Mouse (Mus musculus): ENCODE data around the gene Tldc1. TPM values are rescaled to one million over a fixed set of nuclear protein-coding genes. Genes with fewer than 3 reads are reported as not detected.
A peak's percentile ranks its signal among the peaks of the same experiment; 100 is the strongest.

Gene Tldc1
- polyA plus RNA-seq, 1 experiment from 2014 or later: 5.4 TPM

DNA sequence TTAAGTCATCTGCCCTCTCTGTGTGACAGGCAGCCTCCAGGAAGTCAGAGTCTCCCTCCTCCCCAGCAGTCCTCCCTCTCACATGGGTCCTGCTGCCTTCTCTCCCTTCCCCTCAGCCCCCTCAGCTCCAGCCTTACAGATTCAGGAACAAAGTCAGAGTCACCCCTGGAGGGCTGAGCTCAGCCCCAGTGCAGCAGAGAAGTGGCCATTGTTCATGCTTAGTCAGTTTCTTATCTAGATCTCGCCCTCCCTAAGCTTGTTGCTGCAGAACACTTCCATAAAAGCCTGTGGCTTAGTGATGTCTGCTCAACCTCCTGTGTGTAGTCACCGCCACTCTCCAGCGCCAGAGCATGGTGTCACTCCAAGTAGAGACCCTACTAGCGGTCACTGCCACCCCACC is 33.6 kb downstream of the Tldc1 start:
- Histone ChIP-seq H3K27ac (replicated peaks; ENCODE audit: low read depth, low read length) (no peak overlapping the region), H3K9me3 (ENCODE audit: control insufficient read depth, low read length) (no peaks in the 10 kb centered on the region), H3K27me3 (replicated peaks; ENCODE audit: control insufficient read depth, insufficient read depth, low read length) (no peaks in the 10 kb centered on the region), H3K9ac (ENCODE audit: low read depth, low read length) (no peak overlapping the region), H3K4me3 (ENCODE audit: low read depth, low read length) (no peak overlapping the region), H3K36me3 (ENCODE audit: control insufficient read depth, insufficient read depth, low read length) (no peaks in the 10 kb centered on the region), H3K4me2 (ENCODE audit: low read depth, low read length) (no peak overlapping the region), H3K4me1 (ENCODE audit: control insufficient read depth, insufficient read depth, low read length) (no peaks in the 10 kb centered on the region)
- ATAC-seq (ENCODE audit: low read depth) (no peak), DNase-seq (ENCODE audit: low spot score) (no peak)
- WGBS: 85% methylated on average over 4 of the region's 4 CpGs

DNA sequence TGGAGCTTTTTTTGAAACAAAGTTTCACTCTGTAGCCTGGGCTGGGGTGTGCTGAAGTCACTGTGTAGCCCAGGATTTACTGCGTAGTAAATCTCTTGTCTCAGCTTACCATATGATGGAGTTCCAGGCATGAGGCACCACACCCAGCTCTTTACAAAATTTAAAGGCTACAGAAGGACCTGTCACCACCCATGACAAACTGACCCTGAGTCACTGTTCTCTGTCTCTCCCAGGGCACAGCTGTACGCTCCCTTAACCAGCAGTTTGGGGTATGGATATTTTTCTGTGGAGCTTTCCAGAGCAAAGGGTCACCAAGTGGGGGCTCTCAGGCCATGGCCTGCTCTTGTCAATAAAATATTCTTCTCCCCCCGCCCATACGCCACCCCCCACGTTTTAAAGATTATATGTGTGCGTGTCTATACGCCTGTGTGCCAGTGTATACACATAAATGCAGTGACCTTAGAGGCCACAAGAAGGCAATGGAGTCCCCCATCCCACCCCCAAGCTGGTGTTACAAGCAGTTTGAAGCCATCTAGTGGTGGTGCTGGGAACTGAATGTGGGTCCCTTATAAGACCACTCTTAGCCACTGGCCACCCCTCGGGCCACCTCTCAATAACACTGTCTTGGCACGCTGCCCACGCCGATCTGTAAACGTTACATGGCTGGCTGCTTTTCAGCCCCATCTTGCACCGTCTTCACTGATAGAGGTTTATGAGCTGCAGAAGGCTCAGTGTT is 34.8 kb downstream of the Tldc1 start:
- ATAC-seq (ENCODE audit: low read depth): no peak
- DNase-seq (ENCODE audit: low spot score): peak; percentile 68

DNA sequence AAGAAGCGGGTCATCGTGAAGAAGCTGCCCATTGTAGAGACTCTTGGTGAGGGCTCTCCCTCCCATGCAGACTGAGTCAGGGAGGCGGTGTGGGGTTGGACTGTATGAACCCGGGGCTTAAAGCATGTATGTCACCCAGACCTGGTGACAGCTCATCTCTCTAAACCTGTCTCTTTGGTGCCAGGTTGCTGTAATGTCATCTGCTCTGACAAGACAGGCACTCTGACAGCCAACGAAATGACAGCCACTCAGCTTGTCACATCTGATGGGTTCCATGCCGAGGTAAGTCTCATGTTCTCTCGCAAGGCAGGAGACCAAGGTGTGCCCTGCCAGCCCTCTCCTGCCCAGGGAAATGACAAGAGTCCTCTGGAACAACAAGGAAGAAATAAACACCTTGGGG is 35.8 kb downstream of the Tldc1 start:
- Histone ChIP-seq H3K9me3 (ENCODE audit: control insufficient read depth, low read length) (no peaks in the 10 kb centered on the region), H3K27me3 (replicated peaks; ENCODE audit: control insufficient read depth, insufficient read depth, low read length) (no peaks in the 10 kb centered on the region), H3K9ac (ENCODE audit: low read depth, low read length) (no peak overlapping the region), H3K4me3 (ENCODE audit: low read depth, low read length) (no peak overlapping the region), H3K36me3 (ENCODE audit: control insufficient read depth, insufficient read depth, low read length) (no peaks in the 10 kb centered on the region), H3K4me2 (ENCODE audit: low read depth, low read length) (no peak overlapping the region), H3K27ac (replicated peaks; ENCODE audit: low read depth, low read length) (no peak overlapping the region), H3K4me1 (ENCODE audit: control insufficient read depth, insufficient read depth, low read length) (no peaks in the 10 kb centered on the region)
- DNase-seq (ENCODE audit: low spot score): no peak
- no peak for ATAC-seq (ENCODE audit: low read depth)
- WGBS: 84% methylated on average over 7 of the region's 7 CpGs

More for the DNA sequence above, 34.8 kb downstream of the Tldc1 start:
- Histone ChIP-seq H3K27me3 (replicated peaks; ENCODE audit: control insufficient read depth, insufficient read depth, low read length) (no peaks in the 10 kb centered on the region), H3K36me3 (ENCODE audit: control insufficient read depth, insufficient read depth, low read length) (no peaks in the 10 kb centered on the region), H3K27ac (replicated peaks; ENCODE audit: low read depth, low read length) (no peak overlapping the region), H3K9me3 (ENCODE audit: control insufficient read depth, low read length) (no peaks in the 10 kb centered on the region), H3K4me1 (ENCODE audit: control insufficient read depth, insufficient read depth, low read length) (no peaks in the 10 kb centered on the region), H3K4me3 (ENCODE audit: low read depth, low read length) (no peak overlapping the region), H3K4me2 (ENCODE audit: low read depth, low read length) (no peak overlapping the region), H3K9ac (ENCODE audit: low read depth, low read length) (no peak overlapping the region)
- 54% methylated on average over 13 of the region's 13 CpGs for WGBS

GRCm38 (mm10) chr8:119740634-119741033 is 37.6 kb downstream of the Tldc1 start:
- H3K9me3 ChIP-seq (ENCODE audit: control insufficient read depth, low read length): no peaks in the 10 kb centered on the region
- WGBS: 68% methylated on average over 4 of the region's 4 CpGs
- no peak overlapping the region for H3K4me2 ChIP-seq (ENCODE audit: low read depth, low read length)
- DNase-seq (ENCODE audit: low spot score) (peak; percentile 26), ATAC-seq (ENCODE audit: low read depth) (no peak)
- no peaks in the 10 kb centered on the region for H3K36me3 ChIP-seq (ENCODE audit: control insufficient read depth, insufficient read depth, low read length)
- no peak overlapping the region for H3K9ac ChIP-seq (ENCODE audit: low read depth, low read length)
- H3K27ac ChIP-seq (replicated peaks; ENCODE audit: low read depth, low read length): no peak overlapping the region
- no peak overlapping the region for H3K4me3 ChIP-seq (ENCODE audit: low read depth, low read length)
- H3K27me3 ChIP-seq (replicated peaks; ENCODE audit: control insufficient read depth, insufficient read depth, low read length): no peaks in the 10 kb centered on the region
- no peaks in the 10 kb centered on the region for H3K4me1 ChIP-seq (ENCODE audit: control insufficient read depth, insufficient read depth, low read length)

DNA sequence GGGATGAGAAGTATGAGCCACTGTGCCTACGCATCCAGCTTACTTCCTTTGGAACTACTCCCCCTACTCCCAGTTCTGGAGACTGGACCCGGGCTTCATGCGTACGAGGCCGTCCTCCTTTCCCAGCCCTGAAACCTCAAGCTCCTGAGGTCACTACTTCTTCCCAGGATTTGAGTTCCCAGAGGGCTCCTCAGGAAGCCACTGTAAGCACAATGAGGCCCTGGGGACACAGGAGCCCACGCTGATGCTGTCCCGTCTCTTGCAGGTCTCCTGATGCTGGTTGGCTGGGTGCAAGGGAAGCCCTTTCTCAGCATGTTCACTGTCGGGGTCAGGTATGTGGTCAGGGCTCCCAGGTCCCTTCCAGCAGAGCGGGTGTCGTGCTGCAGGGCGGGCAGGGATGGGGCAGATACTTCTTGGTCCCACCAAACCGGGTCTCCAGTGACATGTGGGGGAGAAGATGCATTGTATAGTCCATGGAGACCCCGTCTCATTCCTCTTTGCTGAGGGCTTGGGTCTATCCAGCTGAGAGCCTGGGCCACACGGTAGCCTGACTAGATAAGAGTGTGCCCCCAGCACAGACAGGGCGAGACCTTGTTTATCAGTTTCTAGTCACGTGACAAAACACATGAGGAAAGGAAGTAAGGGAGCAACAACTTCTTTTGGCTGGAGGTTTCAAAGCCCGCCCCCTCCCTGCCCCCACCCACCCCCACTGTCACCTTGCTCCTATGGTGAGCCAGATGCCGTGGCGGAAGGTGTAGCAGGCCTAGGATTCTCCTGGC is 39.9 kb downstream of the Tldc1 start:
- no peak overlapping the region for H3K4me2 ChIP-seq (ENCODE audit: low read depth, low read length)
- no peak overlapping the region for H3K4me3 ChIP-seq (ENCODE audit: low read depth, low read length)
- no peak overlapping the region for H3K9ac ChIP-seq (ENCODE audit: low read depth, low read length)
- H3K27ac ChIP-seq (replicated peaks; ENCODE audit: low read depth, low read length): no peak overlapping the region
- no peaks in the 10 kb centered on the region for H3K4me1 ChIP-seq (ENCODE audit: control insufficient read depth, insufficient read depth, low read length)
- DNase-seq (ENCODE audit: low spot score) (no peak), ATAC-seq (ENCODE audit: low read depth) (no peak)
- no peaks in the 10 kb centered on the region for H3K27me3 ChIP-seq (replicated peaks; ENCODE audit: control insufficient read depth, insufficient read depth, low read length)
- no peaks in the 10 kb centered on the region for H3K9me3 ChIP-seq (ENCODE audit: control insufficient read depth, low read length)
- no peaks in the 10 kb centered on the region for H3K36me3 ChIP-seq (ENCODE audit: control insufficient read depth, insufficient read depth, low read length)
- WGBS: 79% methylated on average over 18 of the region's 19 CpGs

GRCm38 (mm10) chr8:119737093-119737900 is 40.9 kb downstream of the Tldc1 start:
- H3K36me3 ChIP-seq (ENCODE audit: control insufficient read depth, insufficient read depth, low read length): no peaks in the 10 kb centered on the region
- H3K4me2 ChIP-seq (ENCODE audit: low read depth, low read length): no peak overlapping the region
- no peaks in the 10 kb centered on the region for H3K9me3 ChIP-seq (ENCODE audit: control insufficient read depth, low read length)
- H3K4me1 ChIP-seq (ENCODE audit: control insufficient read depth, insufficient read depth, low read length): no peaks in the 10 kb centered on the region
- H3K27ac ChIP-seq (replicated peaks; ENCODE audit: low read depth, low read length): no peak overlapping the region
- H3K27me3 ChIP-seq (replicated peaks; ENCODE audit: control insufficient read depth, insufficient read depth, low read length): no peaks in the 10 kb centered on the region
- WGBS: 75% methylated on average over 11 of the region's 11 CpGs
- no peak overlapping the region for H3K4me3 ChIP-seq (ENCODE audit: low read depth, low read length)
- DNase-seq (ENCODE audit: low spot score): no peak
- no peak overlapping the region for H3K9ac ChIP-seq (ENCODE audit: low read depth, low read length)
- ATAC-seq (ENCODE audit: low read depth): no peak

GRCm38 (mm10) chr8:119736348-119736917 is 41.8 kb downstream of the Tldc1 start:
- DNase-seq (ENCODE audit: low spot score): no peak
- Histone ChIP-seq H3K27me3 (replicated peaks; ENCODE audit: control insufficient read depth, insufficient read depth, low read length) (no peaks in the 10 kb centered on the region), H3K4me3 (ENCODE audit: low read depth, low read length) (no peak overlapping the region), H3K27ac (replicated peaks; ENCODE audit: low read depth, low read length) (no peak overlapping the region), H3K9ac (ENCODE audit: low read depth, low read length) (no peak overlapping the region), H3K36me3 (ENCODE audit: control insufficient read depth, insufficient read depth, low read length) (no peaks in the 10 kb centered on the region), H3K4me1 (ENCODE audit: control insufficient read depth, insufficient read depth, low read length) (no peaks in the 10 kb centered on the region), H3K9me3 (ENCODE audit: control insufficient read depth, low read length) (no peaks in the 10 kb centered on the region), H3K4me2 (ENCODE audit: low read depth, low read length) (no peak overlapping the region)
- 86% methylated on average over 10 of the region's 10 CpGs for WGBS
- no peak for ATAC-seq (ENCODE audit: low read depth)

DNA sequence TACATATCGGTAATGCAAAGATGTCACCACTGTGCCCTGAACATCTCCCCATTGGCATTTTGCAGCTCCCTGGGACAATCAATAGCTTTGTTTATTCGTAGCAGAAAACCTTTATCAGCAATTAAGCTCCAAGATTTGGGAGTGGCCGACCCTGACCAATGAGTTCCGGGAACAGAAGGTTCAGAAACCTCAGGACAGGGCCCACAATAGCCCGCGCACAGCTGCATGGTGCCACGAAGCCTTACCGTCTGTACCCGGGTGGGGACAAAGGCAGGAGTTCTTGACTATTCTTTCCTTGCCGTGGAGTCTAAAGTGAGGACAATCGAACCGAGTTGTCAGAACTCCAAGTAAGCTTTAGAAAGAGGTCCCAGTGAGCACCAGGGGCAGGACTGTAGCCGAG is 46.1 kb downstream of the Tldc1 start:
- no peak overlapping the region for H3K27ac ChIP-seq (replicated peaks; ENCODE audit: low read depth, low read length)
- H3K36me3 ChIP-seq (ENCODE audit: control insufficient read depth, insufficient read depth, low read length): no peaks in the 10 kb centered on the region
- no peaks in the 10 kb centered on the region for H3K27me3 ChIP-seq (replicated peaks; ENCODE audit: control insufficient read depth, insufficient read depth, low read length)
- no peak for ATAC-seq (ENCODE audit: low read depth)
- H3K4me1 ChIP-seq (ENCODE audit: control insufficient read depth, insufficient read depth, low read length): no peaks in the 10 kb centered on the region
- WGBS: 83% methylated on average over 13 of the region's 13 CpGs
- no peak overlapping the region for H3K9ac ChIP-seq (ENCODE audit: low read depth, low read length)
- DNase-seq (ENCODE audit: low spot score): no peak
- no peak overlapping the region for H3K4me3 ChIP-seq (ENCODE audit: low read depth, low read length)
- no peak overlapping the region for H3K4me2 ChIP-seq (ENCODE audit: low read depth, low read length)
- H3K9me3 ChIP-seq (ENCODE audit: control insufficient read depth, low read length): no peaks in the 10 kb centered on the region

Measured in embryonic facial prominence, embryonic 14.5 days (tissue).